Mouse (Mus musculus) bone marrow macrophage, adult 2 months (primary cell): ENCODE results near the gene Numb.

Experiments
- CTCF ChIP-seq: IDR thresholded peaks from 2 replicates; pipeline ENCODE4 v1.5.1; 2012; ENCODE audit warnings: low read depth, mild to moderate bottlenecking, low read length, moderate library complexity
- POLR2A ChIP-seq: IDR thresholded peaks from 2 replicates; pipeline ENCODE4 v1.6.1; 2012; ENCODE audit warnings: mild to moderate bottlenecking, low read depth, low read length, borderline replicate concordance

GRCm38 (mm10) chr12:83882088-83882487, 39.6 kb downstream of the Numb start:
- no peak for TF ChIP-seq CTCF
- no peak for TF ChIP-seq POLR2A
